Mouse (Mus musculus) bone marrow macrophage, adult 2 months (primary cell): ENCODE results near the gene Gm20388. TPM values are rescaled to one million over a fixed set of nuclear protein-coding genes. Genes with fewer than 3 reads are reported as not detected.

Experiments
- H3K27ac ChIP-seq: 2 replicates; pipeline ENCODE4 v1.5.1; 2012; ENCODE audit warnings: low read depth, low read length; ENCODE audit not compliant: insufficient read depth
- H3K4me1 ChIP-seq: 2 replicates; pipeline ENCODE4 v1.6.1; 2012; ENCODE audit warnings: low read length; ENCODE audit not compliant: control insufficient read depth, insufficient read depth
- H3K4me3 ChIP-seq: 2 replicates; pipeline ENCODE4 v1.5.1; 2012; ENCODE audit warnings: mild to moderate bottlenecking, low read length, moderate library complexity; ENCODE audit not compliant: insufficient read depth
- CTCF ChIP-seq: IDR thresholded peaks from 2 replicates; pipeline ENCODE4 v1.5.1; 2012; ENCODE audit warnings: low read depth, mild to moderate bottlenecking, low read length, moderate library complexity
- POLR2A ChIP-seq: IDR thresholded peaks from 2 replicates; pipeline ENCODE4 v1.6.1; 2012; ENCODE audit warnings: mild to moderate bottlenecking, low read depth, low read length, borderline replicate concordance
- polyA plus RNA-seq: library from polyadenylated mRNA; stranded (reverse); fragments of >200 nt; gene quantifications from 2 replicates; pipeline ENCODE4 v1.2.4, GENCODE M21; 2012; ENCODE audit not compliant: missing spikeins, insufficient read depth, insufficient read length

The Gm20388 gene
- polyA plus RNA-seq, 1 experiment, result 32.7 TPM

DNA sequence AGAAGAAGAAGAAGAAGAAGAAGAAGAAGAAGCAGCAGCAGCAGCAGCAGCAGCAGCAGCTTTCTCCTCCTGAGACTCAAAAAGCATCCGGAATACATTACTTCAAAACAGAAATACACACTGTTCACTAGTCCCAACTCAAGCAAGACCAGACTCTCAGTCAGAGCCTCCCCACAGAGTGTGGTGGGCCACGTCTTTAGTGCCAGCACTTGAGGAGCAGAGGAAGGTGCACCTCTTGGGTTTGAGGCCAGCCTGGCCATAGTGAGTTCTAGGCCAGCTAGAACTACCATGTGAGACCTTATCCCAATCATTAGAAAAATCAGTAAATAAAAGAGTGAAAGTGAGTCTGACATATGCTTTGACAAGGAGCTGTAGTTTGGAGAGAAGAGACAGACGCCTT is 3073.5 kb downstream of the Gm20388 start:
- no peak overlapping the region for H3K4me3 ChIP-seq
- TF ChIP-seq POLR2A, result no peak
- no peak for TF ChIP-seq CTCF
- H3K4me1 ChIP-seq, result peaks cover 67% of the 10 kb centered on the region
- H3K27ac ChIP-seq, result no peak overlapping the region

DNA sequence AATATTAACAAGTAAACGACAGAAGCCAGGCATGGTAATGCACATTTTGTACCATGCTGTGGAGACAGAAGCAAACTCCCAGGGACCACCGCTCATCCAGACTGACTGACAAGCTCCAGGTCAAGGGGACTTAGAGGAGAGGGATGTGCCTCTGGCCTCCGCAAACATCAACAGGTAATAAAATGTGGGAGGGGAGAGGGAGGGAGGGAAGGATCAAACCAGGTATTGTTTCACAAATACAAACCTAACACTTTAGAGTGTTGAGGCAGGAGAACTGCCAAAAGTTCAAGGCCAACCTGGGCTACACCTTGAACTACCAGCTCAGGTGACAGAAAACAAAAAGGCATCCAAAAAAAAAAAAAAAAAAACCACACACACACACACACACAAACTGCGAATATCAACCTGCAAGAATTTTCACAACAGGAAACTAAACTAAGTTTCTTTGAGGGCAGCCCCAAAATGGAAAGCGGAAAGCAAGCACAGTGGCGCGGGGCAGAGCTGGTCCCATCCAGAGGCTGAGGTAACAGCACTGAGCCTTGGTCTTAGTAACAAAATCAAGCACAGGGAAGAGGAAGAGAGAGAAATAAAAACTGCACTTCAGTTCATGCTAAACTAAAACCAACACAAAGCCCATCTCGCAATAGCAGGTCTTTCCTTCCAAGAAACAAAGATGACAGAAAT is 3076.0 kb downstream of the Gm20388 start:
- TF ChIP-seq POLR2A (no peak), CTCF (no peak)
- Histone ChIP-seq H3K4me1 (peaks cover 64% of the 10 kb centered on the region), H3K4me3 (no peak overlapping the region), H3K27ac (no peak overlapping the region; the same call in 1 of the 2 replicates)

DNA sequence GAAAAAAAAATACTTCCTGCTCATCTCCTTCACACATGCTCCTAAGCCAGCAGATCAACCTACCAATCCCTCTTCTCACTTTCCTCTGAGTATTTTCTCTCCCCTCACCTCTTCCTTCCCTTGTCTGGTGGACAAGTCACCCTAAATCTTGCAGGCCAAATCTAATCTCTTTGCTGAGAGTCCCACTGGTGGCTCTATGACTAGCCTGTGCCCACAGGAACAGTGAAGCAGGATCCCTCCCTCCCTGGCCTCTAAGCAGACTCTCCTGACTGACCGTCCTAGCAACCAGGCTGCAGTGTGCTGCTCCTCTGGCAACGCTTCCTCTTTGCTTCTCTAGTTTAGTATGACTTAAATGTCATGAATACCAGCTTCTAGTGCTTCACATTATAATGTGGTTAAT is 3076.6 kb downstream of the Gm20388 start:
- Histone ChIP-seq H3K4me3 (no peak overlapping the region), H3K27ac (no peak overlapping the region; the same call in 1 of the 2 replicates), H3K4me1 (peaks cover 67% of the 10 kb centered on the region)
- TF ChIP-seq CTCF (no peak), POLR2A (no peak)

DNA sequence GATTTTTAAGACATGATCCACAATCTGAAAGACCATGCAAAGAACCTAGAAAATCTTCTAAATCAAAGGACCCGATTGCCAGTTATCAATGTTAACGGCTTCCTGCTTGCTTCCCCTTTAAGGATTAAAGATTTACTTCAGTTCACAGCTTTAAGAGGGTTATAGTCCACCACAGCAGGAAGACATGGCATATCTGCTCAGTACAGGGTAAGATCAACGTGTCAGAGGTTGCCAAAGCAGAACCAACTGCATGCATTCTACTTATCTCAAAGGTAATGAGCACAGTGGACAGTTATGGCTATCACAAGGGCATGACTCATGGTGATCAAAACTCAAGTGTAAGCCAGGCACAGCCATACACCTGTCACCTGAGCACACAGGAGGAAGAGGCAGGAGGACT is 3078.3 kb downstream of the Gm20388 start:
- Histone ChIP-seq H3K27ac (peak overlapping the region; percentile 3; the same call in 1 of the 2 replicates), H3K4me3 (no peak overlapping the region), H3K4me1 (peaks cover 81% of the 10 kb centered on the region)
- no peak for TF ChIP-seq CTCF
- TF ChIP-seq POLR2A, result no peak

DNA sequence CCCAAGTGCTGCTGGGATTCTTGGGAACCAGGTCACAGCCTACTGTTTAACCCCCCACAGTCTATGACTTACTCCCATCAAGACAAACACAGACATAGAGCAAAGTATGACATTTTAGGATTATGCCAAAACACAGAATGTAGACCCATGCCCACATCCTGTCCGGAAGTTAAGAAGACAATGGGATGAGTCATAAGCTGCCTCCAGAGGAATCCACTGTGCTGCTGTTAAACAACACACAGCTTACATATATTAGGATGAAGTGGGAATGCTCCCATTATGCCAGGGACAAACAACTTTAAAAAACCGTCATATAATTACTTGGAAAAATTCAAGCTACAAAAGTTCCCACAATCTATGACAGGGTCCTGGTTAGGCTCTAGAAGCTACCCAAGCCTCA is 3079.3 kb downstream of the Gm20388 start:
- no peak for TF ChIP-seq CTCF
- no peak for TF ChIP-seq POLR2A
- Histone ChIP-seq H3K4me1 (peaks cover 81% of the 10 kb centered on the region), H3K4me3 (no peak overlapping the region), H3K27ac (peak overlapping the region; percentile 69)

DNA sequence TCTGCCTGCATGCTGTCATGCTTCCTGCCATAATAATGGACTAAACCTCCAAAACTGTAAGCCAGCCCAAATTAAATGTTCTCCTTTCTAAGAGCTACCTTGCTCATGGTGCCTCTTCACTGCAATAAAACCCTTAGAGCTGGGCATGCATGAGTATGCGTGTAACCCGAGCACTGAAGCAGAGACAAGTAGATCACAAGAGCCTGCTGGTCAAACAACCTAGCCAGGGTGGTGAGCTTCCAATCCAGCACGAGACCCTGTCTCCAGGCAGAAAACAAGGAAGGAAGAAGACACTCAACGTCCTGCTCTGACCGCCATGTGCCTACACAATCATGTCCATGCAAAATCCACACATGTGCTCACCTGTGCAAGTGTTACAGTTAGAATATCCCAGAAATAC is 3080.7 kb downstream of the Gm20388 start:
- Histone ChIP-seq H3K4me3 (no peak overlapping the region), H3K4me1 (peaks cover 68% of the 10 kb centered on the region), H3K27ac (peak overlapping the region; percentile 3; the same call in 1 of the 2 replicates)
- TF ChIP-seq POLR2A, result no peak

DNA sequence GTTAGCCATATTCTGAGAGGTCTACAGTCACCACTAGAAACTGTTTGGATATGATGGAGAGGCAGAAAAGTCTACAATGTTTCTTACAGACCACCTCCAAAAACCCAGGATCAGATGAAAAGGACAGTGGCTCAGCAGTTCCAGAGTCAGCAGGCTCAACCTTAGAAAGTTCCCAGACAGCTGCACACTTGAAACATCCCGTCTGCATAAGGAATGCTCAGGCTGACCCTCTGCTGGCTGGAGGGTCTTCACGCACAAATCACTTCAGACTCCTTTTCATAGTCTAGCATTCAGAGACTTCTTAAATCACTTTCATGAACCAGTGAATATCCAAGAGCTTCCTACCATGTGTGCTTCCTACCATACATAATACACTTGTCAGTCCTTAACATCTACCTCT is 3081.7 kb downstream of the Gm20388 start:
- H3K4me3 ChIP-seq, result no peak overlapping the region
- H3K27ac ChIP-seq, result no peak overlapping the region
- TF ChIP-seq CTCF, result no peak
- TF ChIP-seq POLR2A, result no peak
- peaks cover 62% of the 10 kb centered on the region for H3K4me1 ChIP-seq

DNA sequence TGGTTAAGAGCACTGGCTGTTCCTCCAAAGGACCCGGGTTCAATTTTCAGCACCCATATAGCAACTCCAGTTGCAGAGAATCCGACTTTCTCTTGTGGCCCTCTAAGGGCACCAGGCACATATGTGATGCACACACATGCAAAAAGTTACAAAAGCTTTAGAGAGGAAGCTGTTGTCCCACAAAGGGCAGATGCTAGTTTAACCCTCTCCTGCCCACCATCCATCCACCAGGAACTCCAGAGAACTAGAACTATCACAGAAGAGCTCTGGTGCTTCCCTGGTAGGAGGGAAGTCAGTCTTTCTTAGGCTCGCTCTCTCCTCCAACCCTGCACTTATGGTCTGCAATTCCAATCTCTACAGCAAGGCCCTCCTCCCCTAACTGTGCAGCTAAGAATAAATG is 3082.4 kb downstream of the Gm20388 start:
- Histone ChIP-seq H3K4me1 (peaks cover 59% of the 10 kb centered on the region), H3K4me3 (no peak overlapping the region), H3K27ac (no peak overlapping the region)
- TF ChIP-seq POLR2A (no peak), CTCF (no peak)

DNA sequence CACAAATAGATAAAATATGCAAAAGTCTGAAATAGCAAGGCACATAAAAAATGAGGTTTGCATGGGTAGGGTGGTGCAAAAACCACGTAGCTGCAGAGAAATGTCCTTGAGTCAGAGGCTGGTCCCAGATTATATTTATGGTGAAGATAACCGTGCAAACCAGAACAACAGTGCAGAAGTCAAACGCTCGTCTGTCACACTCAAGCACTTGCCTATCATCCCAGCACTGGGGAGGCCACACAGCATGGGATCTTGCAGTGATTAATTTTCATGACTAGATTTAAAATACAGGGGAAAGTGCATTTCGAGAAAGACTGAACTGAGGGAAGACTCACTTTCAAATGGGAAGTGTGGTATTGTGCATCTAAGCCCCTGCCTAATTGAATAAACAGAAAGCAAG is 3083.1 kb downstream of the Gm20388 start:
- Histone ChIP-seq H3K4me1 (peaks cover 53% of the 10 kb centered on the region), H3K4me3 (no peak overlapping the region), H3K27ac (no peak overlapping the region)
- TF ChIP-seq CTCF (no peak), POLR2A (no peak)

DNA sequence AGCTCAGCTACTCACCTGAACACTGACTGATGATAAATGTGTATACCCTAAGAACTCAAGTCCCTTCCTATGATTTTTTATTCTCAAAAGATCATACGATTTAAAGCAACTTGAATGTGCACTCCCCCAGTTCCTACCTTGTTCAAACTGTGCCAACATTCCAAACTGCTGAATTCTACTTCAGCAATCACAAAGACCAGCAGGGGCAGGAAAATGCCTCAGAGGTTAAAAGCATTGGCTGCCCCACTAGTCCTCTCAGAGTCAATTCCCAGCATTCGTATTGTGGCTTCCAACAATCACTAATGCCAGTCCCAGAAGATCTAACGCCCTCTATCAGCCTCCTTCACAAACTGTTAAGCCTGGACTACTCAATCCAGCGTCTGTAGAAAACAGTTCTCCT is 3087.3 kb downstream of the Gm20388 start:
- TF ChIP-seq POLR2A (no peak), CTCF (no peak)
- H3K4me1 ChIP-seq, result peaks cover 38% of the 10 kb centered on the region
- H3K4me3 ChIP-seq, result no peak overlapping the region
- H3K27ac ChIP-seq, result no peak overlapping the region

DNA sequence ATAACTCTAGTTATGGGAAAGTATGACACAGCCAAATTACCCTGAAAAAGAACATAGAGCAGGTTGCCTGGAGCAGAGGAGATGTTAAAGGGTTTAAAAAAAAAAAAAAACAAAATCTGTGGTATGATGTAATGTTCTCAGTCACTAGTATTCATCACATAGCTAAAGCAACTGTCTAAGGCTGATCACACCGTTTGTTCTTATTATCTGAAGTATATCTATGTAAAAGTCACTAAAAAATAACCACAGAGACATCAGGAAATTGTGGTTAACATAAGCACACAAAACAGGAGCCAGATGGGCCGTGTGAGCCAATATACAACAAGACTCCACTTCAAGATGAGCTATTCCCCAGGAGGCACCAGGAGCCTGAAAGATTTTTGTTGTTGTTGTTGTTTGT is 3089.7 kb downstream of the Gm20388 start:
- Histone ChIP-seq H3K27ac (0 out of 2 replicates have a peak overlapping the region, but pooled peaks have one; percentile 15), H3K4me3 (no peak overlapping the region), H3K4me1 (peaks cover 35% of the 10 kb centered on the region)
- TF ChIP-seq CTCF (no peak), POLR2A (no peak)
